Mouse (Mus musculus) kidney, postnatal 25 days (tissue): ENCODE data around the gene Tprn.

ENCODE experiments used
- DNase-seq, 2 experiments: peaks; one replicate each; pipeline ENCODE4 v3.0.0; 2021; ENCODE audit warnings: mixed read lengths in 2 of 2

Gene Tprn

GRCm38 (mm10) chr2:25266720-25267119 lies 4.3 kb downstream of the Tprn start:
- DNase-seq, result peak; percentile 85 to 87

- peak in 1 of 2 experiments; percentile 55 for DNase-seq
These were observed 4.8 kb downstream of the Tprn start for GRCm38 (mm10) chr2:25267241-25267640.

- DNase-seq, result no peak
These were observed 5.4 kb downstream of the Tprn start for GRCm38 (mm10) chr2:25267746-25268309.

- DNase-seq, result peak; percentile 98 to 99
These were observed 9.6 kb downstream of the Tprn start, which contains the start of the genes Ssna1 and Anapc2 for GRCm38 (mm10) chr2:25271827-25272511. TSS of gene Ssna1 (minus strand) at chr2:25272438. TSS of gene Anapc2 (plus strand) at chr2:25272478.

GRCm38 (mm10) chr2:25272515-25272914 lies 10.1 kb downstream of the Tprn start:
- no peak for DNase-seq

GRCm38 (mm10) chr2:25273010-25273409 lies 10.6 kb downstream of the Tprn start:
- no peak for DNase-seq

GRCm38 (mm10) chr2:25278928-25279882 lies 16.8 kb downstream of the Tprn start:
- DNase-seq, result peak; percentile 87 to 93

- DNase-seq, result no peak
These were observed 23.1 kb downstream of the Tprn start for GRCm38 (mm10) chr2:25285551-25285950.

- DNase-seq, result no peak
These were observed 23.9 kb downstream of the Tprn start for GRCm38 (mm10) chr2:25286314-25286713.

- DNase-seq, result peak; percentile 47 to 65
These were observed 24.6 kb downstream of the Tprn start for GRCm38 (mm10) chr2:25286837-25287636.

GRCm38 (mm10) chr2:25287927-25288649 lies 25.7 kb downstream of the Tprn start, which contains the start of gene Tmem210:
TSS of gene Tmem210 (plus strand) at chr2:25288145.
- no peak for DNase-seq

- DNase-seq, result no peak
These were observed 26.4 kb downstream of the Tprn start for GRCm38 (mm10) chr2:25288734-25289345.

GRCm38 (mm10) chr2:25289651-25290050 lies 27.2 kb downstream of the Tprn start, which contains the start of gene Lrrc26:
TSS of gene Lrrc26 (plus strand) at chr2:25289915.
- DNase-seq, result peak; percentile 82 to 89

- DNase-seq, result peak; percentile 34 to 62
These were observed 27.8 kb downstream of the Tprn start for GRCm38 (mm10) chr2:25290101-25290815.

GRCm38 (mm10) chr2:25290816-25291130 lies 28.4 kb downstream of the Tprn start:
- peak in 1 of 2 experiments; percentile 19 for DNase-seq

- peak in 1 of 2 experiments; percentile 22 for DNase-seq
These were observed 29.0 kb downstream of the Tprn start for GRCm38 (mm10) chr2:25291184-25292053.

- peak in 1 of 2 experiments; percentile 14 for DNase-seq
These were observed 29.7 kb downstream of the Tprn start for GRCm38 (mm10) chr2:25292054-25292544.

- peak; percentile 75 to 88 for DNase-seq
These were observed 30.4 kb downstream of the Tprn start for GRCm38 (mm10) chr2:25292856-25293255.

- DNase-seq, result no peak
These were observed 31.3 kb downstream of the Tprn start for GRCm38 (mm10) chr2:25293706-25294105.
